Mouse (Mus musculus) olfactory bulb, adult 2 months (tissue): Measurements from ENCODE around the gene Otos.

Experiments used
- CTCF ChIP-seq: fragments of 200-500 bp; IDR thresholded peaks from 2 replicates; pipeline ENCODE4 v1.5.1; 2012; ENCODE audit warnings: low read depth, mild to moderate bottlenecking, low read length, moderate library complexity; ENCODE audit not compliant: insufficient read depth
- POLR2A ChIP-seq: fragments of 200-500 bp; IDR thresholded peaks from 2 replicates; pipeline ENCODE4 v1.6.1; 2012; ENCODE audit warnings: mild to moderate bottlenecking, low read depth, low read length, moderate library complexity; ENCODE audit not compliant: insufficient read depth

GRCm38 (mm10) chr1:92654676-92655075 lies 6.0 kb upstream of the Otos start:
- no peak for TF ChIP-seq CTCF
- no peak for TF ChIP-seq POLR2A
